Mouse (Mus musculus): Measurements from ENCODE around the gene Hdgfl2. TPM values are rescaled to one million over a fixed set of nuclear protein-coding genes. Genes with fewer than 3 reads are reported as not detected.

The Hdgfl2 gene
- total RNA-seq, 1 experiment from 2014 or later: 83.1 TPM

Other genes starting within 250 kb of the Hdgfl2 start
- gene Zfp119a, start 200.7 kb upstream of the Hdgfl2 start, total RNA-seq (2021): 8.8 TPM in 2 replicates
- gene Zfp959, start 187.5 kb upstream of the Hdgfl2 start, total RNA-seq (2021): 5.7 and 5.9 TPM in 2 replicates
- 3.3 and 4.6 TPM in 2 replicates for gene Zfp119b, start 130.1 kb upstream of the Hdgfl2 start, total RNA-seq (2021)
- gene Ebi3, start 127.0 kb upstream of the Hdgfl2 start, total RNA-seq (2021): 0.27 and 0.81 TPM in 2 replicates
- gene Yju2, start 120.5 kb upstream of the Hdgfl2 start, total RNA-seq (2021): 21.2 and 27.5 TPM in 2 replicates
- gene Shd, start 109.2 kb upstream of the Hdgfl2 start, total RNA-seq (2021): 1.4 and 2.2 TPM in 2 replicates
- 1.5 and 2.2 TPM in 2 replicates for gene Fsd1, start 93.1 kb upstream of the Hdgfl2 start, total RNA-seq (2021)
- gene Stap2, start 74.0 kb upstream of the Hdgfl2 start, total RNA-seq (2021): 7.7 and 8.3 TPM in 2 replicates
- gene Mpnd, start 73.9 kb upstream of the Hdgfl2 start, total RNA-seq (2021): 119 and 129 TPM in 2 replicates
- gene Sh3gl1, start 43.0 kb upstream of the Hdgfl2 start, total RNA-seq (2021): 51.5 and 57.1 TPM in 2 replicates
- 8.2 and 9.8 TPM in 2 replicates for gene Chaf1a, start 39.2 kb upstream of the Hdgfl2 start, total RNA-seq (2021)
- gene Ubxn6, start 4.6 kb upstream of the Hdgfl2 start, total RNA-seq (2021): 81.2 and 96.8 TPM in 2 replicates
- gene Plin4, start 30.2 kb downstream of the Hdgfl2 start, total RNA-seq (2021): 71.4 and 76.3 TPM in 2 replicates
- 55.3 and 57.4 TPM in 2 replicates for gene Plin5, start 38.0 kb downstream of the Hdgfl2 start, total RNA-seq (2021)
- gene Lrg1, start 42.4 kb downstream of the Hdgfl2 start, total RNA-seq (2021): 15.1 TPM in 2 replicates
- gene Sema6b, start 60.7 kb downstream of the Hdgfl2 start, total RNA-seq (2021): 6.9 and 10.4 TPM in 2 replicates
- 6.2 and 7.7 TPM in 2 replicates for gene Tnfaip8l1, start 82.8 kb downstream of the Hdgfl2 start, total RNA-seq (2021)
- 60.4 TPM in 2 replicates for gene Mydgf, start 104.3 kb downstream of the Hdgfl2 start, total RNA-seq (2021)
- gene Dpp9, start 139.3 kb downstream of the Hdgfl2 start, total RNA-seq (2021): 40.4 and 41.3 TPM in 2 replicates
- 30.0 and 32.0 TPM in 2 replicates for gene Fem1a, start 177.2 kb downstream of the Hdgfl2 start, total RNA-seq (2021)
- 25.1 and 28.8 TPM in 2 replicates for gene Ticam1, start 197.2 kb downstream of the Hdgfl2 start, total RNA-seq (2021)
- 59.7 and 102 TPM in 2 replicates for gene Plin3, start 213.2 kb downstream of the Hdgfl2 start, total RNA-seq (2021)
- gene Arrdc5, start 220.7 kb downstream of the Hdgfl2 start, total RNA-seq (2021): not detected in 2 replicates
- gene Uhrf1, start 223.7 kb downstream of the Hdgfl2 start, total RNA-seq (2021): 14.1 and 14.8 TPM in 2 replicates
- gene Kdm4b, start 246.4 kb downstream of the Hdgfl2 start, total RNA-seq (2021): 38.1 and 52.4 TPM in 2 replicates